Mouse (Mus musculus) hindbrain, embryonic 12.5 days (tissue): ENCODE data around the gene Rps15a. TPM values are rescaled to one million over a fixed set of nuclear protein-coding genes. Genes with fewer than 3 reads are reported as not detected.

Source experiments
- polyA plus RNA-seq: library from polyadenylated mRNA; unstranded; fragments of >200 nt; fragmentation: Nextera tagmentation; extraction: Ambion mirVana; gene quantifications from 2 replicates; pipeline ENCODE4 v1.2.1, GENCODE M21; 2016

Gene Rps15a
- polyA plus RNA-seq, 1 experiment from 2014 or later, result 511 TPM

Other genes with a start within 250 kb of the Rps15a start
- 478 and 481 TPM in 2 replicates for gene Arl6ip1, start 13.5 kb upstream of the Rps15a start, polyA plus RNA-seq
- 26.8 and 27.6 TPM in 2 replicates for gene Smg1, start 127.5 kb upstream of the Rps15a start, polyA plus RNA-seq